Mouse (Mus musculus) adrenal gland, postnatal 36 days (tissue): ENCODE results near the gene Ms4a6c. TPM values are rescaled to one million over a fixed set of nuclear protein-coding genes. Genes with fewer than 3 reads are reported as not detected.
"Not testable (repeated sequence)": the region's sequence is repeated elsewhere in the genome, so short reads cannot be mapped to it uniquely, and the experiment has no call there.

Source experiments
- DNase-seq, 2 experiments: peaks; one replicate each; pipeline ENCODE4 v3.0.0; 2021; ENCODE audit warnings: mixed read lengths in 1 of 2
- long read RNA-seq, 2 experiments: library from polyadenylated mRNA; stranded (forward); transcript quantifications; one replicate each; pipeline ENCODE4 v2.0.0; 2021; ENCODE audit warnings: borderline sequencing depth in 2 of 2
- total RNA-seq, 2 experiments: library from RNA; stranded (reverse); gene quantifications; 2 replicates each; pipeline ENCODE4 v1.2.3; 2021

The Ms4a6c gene
- 10 to 100 TPM in 1 of 2 experiments, 1 to 10 TPM in 1; 9.0 to 12.9 TPM for total RNA-seq
- long read RNA-seq, experiment 1, partial matches to known transcripts = 0 of 4 reads
- long read RNA-seq, experiment 1, other reads (novel, unspliced or antisense) = 2 of 4 reads
- long read RNA-seq, experiment 2, partial matches to known transcripts = 0 of 1 reads
- long read RNA-seq, experiment 2, other reads (novel, unspliced or antisense) = 1 of 1 reads

DNA sequence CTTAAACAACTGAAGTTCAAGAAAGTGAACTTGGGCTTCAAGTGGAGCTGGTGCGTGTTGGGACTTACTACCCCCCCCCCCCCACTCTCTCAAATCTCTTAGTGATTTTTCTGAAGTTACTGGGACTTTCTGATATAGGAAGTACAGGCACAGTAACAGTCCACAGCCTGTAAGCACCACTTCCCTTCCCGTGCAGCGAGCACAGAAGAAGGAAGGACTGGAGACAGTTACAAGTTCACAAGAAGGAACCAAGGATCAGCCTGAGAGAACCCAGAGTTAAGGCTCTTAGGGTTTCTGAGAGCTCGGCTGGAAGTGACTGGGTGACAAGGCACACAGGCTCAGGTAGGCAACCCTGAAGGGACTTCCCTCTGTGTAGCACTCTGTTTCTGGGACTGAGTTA is at the start of gene Ms4a6c:
TSS of gene Ms4a6c (plus strand) at position 152 of the 400 bp plus-strand sequence.
- DNase-seq = not testable (repeated sequence)

DNA sequence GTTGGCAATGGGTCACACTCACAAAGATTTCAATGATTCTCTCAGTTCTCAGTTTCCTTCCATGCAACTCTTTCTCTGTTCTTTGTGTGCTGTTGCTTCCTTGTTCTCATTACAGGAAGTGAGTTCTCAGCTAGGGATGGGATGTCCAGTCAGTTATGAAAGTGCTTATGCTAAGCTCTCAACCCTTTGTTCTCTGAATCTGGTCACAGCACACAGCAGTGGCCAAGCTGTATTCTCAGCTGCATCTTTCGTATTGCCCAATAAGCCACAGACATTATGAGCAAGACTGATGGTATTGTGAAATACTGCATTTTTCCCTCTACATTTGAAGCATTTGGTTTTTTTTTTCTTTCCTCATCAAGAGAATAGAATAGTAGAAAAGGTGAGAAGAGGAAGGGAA is 38.0 kb upstream of the Ms4a6c start:
- DNase-seq = not testable (repeated sequence)

DNA sequence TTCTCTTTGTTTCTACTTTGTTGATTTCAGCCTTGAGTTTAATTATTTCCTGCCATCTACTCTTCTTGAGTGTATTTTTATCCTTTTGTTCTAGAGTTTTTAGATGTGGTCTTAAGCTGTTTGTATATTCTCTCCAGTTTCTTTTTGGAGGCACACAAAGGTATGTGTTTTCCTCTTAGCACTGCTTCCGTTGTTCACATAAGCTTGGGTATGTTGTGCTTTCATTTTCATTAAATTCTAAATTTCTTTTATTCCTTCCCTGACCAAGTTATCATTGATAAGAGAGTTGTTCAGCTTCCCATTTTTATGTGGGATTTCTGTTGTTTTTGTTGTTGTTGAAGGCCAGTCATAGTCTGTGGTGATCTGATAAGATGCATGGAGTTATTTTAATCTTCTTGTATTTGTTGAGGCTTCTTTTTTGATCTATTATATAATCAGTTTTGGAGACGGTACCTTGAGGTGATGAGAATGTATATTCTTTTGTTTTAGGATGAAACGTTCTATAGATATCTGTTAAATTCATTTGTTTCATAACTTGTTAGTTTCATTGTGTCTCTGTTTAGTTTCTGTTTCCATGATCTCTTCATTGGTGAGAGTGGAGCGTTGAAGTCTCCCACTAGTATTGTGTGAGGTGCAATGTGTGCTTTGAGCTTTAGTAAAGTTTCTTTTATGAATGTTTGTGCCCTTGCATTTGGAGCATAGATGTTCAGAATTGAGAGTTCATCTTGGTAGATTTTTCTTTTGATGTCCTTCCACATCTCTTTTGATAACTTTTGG is 33.9 kb upstream of the Ms4a6c start:
- DNase-seq = no peak

DNA sequence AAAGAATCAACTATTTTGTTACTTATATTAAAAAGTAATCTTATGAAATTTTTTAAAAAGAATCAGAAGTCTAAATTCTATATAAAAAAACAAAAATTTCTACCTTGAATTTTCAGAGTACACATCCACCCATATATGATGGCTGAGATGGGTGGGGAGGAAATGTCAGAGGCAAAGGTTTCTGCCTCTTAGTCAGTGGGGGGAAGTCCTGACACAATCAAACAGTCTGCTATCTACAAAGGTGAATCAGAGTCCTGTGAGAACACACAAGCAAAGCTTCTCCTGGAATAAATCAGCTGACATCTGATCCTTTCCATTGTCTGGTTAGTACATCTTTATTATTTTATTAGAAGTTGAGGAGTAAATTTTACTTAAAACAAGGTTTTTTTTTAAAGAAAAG is 25.8 kb upstream of the Ms4a6c start, which contains the start of gene Ms4a4b:
TSS of gene Ms4a4b (plus strand) at position 216 of the 400 bp plus-strand sequence.
- DNase-seq = no peak

DNA sequence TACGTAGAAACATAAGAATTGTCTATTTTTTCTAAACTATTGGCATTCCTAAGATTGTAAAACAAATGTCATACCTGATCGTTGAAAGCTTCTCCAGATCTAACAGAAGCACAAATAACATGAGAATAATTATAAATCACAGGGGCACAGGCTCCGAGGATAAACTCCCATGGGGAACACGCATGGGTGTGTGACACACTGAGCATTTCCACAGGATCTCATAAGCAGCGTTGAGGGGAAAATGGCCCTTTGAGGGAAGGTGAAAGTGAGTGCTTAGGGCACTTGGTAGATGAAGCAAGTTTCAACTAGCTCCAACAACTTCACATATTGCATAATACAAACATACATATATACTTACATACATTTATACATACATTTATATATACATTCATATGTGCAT is 25.2 kb upstream of the Ms4a6c start:
- DNase-seq = no peak

DNA sequence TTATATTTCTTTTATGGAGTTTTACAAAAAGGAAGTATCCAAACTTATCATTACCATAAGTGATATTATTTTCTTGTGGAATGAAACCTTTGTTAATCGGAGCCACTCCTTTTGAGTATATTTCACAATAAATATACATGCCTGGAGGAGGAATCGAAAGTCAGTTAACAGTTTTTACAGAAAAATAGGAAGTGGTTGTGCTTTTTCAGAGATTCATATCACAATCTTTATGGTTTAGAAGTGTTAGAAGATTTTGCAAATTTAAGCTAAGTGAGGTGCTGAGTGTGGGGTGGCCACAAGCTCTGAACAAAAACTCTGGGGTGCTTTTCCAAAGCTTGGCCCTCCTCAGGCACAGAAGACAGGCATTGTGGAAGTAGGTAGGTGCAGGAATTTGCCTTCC is 21.9 kb upstream of the Ms4a6c start:
- no peak for DNase-seq

DNA sequence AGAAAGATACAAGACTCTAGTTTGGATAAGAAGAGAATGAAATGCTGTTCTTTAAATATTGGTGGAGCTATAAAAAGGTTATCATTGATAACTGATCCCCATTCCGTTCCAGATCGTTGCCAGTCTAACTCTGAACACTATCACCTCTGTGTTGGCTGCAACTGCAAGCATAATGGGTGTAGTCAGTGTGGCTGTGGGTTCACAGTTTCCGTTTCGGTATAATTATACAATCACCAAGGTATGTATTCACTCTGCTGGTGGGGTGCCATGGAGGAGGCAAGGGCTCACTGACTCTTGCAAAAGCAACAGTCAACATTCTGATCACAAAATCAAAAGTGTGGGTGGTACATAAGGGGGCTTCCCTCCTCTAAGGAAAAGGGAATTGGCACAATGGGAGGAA is 10.1 kb upstream of the Ms4a6c start:
- DNase-seq = not testable (repeated sequence)

DNA sequence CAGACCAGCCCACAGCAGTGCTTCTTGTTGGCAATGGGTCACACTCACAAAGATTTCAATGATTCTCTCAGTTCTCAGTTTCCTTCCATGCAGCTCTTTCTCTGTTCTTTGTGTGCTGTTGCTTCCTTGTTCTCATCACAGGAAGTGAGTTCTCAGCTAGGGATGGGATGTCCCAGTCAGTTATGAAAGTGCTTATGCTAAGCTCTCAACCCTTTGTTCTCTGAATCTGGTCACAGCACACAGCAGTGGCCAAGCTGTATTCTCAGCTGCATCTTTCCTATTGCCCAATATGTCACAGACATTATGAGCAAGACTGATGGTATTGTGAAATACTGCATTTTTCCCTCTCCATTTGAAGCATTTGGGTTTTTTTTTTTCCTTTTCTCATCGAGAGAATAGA is 4.4 kb upstream of the Ms4a6c start:
- DNase-seq = not testable (repeated sequence)

DNA sequence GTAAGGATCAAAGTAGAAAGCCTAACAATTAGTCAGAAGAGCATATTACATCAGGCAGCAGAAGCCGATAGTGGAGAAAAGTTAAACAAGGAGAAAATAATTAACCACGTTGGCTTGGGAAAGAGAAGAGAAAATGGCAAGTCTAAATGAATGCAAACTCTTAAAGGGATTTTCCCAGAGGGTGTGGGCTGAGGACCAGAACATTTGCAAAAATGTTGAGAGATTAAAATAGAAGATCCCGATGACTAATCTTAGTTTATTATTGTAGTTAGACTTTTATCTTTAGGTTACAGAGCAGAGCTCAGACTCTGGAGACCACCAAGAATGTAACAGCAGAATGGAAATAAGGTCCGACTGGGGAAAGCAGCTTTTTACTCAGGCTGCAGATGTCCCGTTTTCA is 2.7 kb upstream of the Ms4a6c start:
- no peak for DNase-seq

DNA sequence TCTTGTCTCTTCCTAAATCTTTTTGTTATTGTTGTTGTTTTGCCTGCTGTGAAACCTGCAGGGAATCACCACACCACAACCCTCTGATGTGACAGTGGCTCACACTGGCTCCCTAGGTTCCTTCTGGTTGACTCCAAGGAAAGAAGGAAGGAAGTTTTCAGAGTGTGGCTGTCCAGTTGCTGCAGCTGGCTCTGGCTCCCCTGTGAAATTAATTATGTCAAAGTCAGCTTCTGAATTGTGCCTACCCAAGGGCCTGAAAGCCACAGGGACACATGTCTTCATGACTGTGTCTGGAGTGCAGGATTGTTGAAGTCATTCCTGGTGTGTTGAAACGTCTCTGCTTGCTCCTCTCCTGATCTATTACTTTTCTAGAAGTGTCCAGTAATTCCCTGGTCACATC is 805 bp upstream of the Ms4a6c start:
- DNase-seq = not testable (repeated sequence)

DNA sequence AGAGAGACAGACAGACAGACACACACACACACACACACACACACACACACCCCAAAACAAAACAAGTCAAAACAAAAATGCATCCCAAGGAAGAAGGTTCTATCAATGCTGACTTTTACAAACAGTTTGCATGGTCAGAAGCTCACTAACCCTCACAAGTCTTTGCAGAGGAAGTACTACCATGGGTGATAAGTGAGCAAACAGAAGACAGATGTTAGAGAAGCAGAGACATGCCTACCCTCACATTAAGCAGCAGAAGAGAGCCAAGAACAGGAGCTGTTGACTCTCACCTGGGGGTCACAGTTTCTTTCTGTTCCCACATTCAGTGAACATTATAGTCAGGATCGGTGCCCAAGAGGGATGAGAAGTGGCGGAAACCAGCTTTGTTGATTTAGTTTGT is 10.5 kb downstream of the Ms4a6c start:
- no peak for DNase-seq

DNA sequence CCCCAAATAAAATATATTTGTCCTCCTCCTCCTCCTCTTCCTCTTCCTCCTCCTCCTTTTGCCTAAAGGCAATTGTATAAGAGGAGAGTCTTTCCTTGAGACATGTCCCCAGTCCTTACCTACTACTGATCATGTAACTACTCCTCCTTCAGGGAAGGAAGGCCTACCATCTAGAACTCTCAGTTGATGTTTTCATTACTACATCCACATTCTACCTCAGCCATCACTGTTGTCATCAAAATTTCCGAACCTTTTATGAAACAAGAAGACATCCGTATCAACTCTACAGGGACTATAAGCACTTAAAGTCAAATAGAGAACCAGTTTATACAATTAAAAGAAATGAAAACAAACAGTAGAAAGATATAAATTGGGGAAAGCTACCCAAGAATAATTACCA is 13.5 kb downstream of the Ms4a6c start:
- no peak for DNase-seq

DNA sequence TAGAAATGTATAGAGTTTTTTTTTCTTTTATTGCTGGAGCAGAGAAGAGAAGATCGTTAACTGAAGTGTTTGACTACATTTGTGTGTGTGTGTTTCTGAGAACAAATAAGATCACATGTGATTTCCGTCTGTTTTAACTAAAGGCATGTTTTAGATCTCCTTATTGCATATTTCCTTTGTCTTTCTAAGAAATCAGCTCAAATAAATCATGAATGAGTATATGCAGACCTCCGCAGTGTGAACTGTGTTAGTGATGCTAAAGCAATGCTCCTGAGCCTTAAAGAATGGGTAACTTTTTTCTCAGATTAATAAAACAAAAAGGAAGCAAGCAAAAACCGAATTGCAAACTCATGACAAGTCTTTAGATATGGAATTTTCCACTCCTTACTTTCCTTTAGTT is 14.8 kb downstream of the Ms4a6c start:
- no peak for DNase-seq

DNA sequence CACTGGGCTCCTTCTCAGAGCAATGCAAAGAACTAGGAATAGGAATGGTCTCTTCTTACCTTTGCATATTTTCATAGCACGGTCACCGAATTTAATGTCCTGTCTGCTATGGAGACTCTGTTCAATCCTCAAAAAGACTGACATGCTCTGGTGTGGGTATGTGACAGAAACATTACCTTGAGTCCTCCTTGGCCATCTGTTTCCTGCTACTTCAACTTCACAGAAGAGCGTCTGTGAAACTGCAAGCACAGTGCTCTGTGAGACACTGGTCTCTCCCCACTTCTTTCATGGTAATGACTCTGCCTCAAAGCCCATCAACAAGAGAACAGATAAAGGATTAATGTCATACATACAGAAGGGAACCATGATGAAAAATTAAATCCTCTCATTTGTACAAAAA is 15.2 kb downstream of the Ms4a6c start:
- no peak for DNase-seq

DNA sequence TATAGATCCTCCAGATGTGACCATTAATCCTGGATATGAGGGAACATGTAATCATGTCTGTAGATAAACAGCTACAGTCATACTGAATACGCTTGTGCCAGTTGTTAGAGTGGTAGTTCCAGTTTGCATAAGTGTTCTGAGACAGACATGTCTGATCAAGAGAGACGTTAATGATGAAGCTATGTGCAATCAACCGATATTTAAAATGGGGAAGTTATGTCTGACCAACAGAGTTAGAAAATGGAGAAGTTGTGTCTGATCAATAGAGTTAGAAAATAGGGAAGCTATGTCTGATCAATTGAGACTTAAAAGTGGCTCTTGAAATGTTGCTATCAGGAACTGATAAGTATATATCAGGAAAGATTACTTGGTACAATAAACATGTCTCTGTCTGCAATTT is 16.1 kb downstream of the Ms4a6c start:
- DNase-seq = no peak

DNA sequence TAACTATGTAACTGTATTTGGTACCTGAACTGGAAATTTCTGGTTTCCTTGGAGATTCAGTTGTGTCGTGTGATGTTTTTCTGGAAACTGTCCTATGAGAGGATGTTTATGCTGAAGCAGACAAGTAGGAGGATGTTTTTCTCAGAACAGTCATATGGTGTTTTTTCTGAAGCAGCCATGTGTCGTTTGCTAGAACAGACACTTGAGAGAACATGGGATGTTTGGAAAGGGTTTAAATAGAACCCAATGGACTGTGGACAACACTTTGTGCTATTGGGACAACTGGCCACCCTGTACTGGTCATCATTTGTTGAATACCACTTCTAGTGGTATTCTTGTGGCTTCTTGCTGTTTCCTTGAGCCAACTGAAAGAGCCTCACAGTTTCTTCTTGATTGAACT is 16.6 kb downstream of the Ms4a6c start, which contains the start of gene Gm8369:
TSS of gene Gm8369 (plus strand) at position 193 of the 400 bp plus-strand sequence.
- no peak for DNase-seq

DNA sequence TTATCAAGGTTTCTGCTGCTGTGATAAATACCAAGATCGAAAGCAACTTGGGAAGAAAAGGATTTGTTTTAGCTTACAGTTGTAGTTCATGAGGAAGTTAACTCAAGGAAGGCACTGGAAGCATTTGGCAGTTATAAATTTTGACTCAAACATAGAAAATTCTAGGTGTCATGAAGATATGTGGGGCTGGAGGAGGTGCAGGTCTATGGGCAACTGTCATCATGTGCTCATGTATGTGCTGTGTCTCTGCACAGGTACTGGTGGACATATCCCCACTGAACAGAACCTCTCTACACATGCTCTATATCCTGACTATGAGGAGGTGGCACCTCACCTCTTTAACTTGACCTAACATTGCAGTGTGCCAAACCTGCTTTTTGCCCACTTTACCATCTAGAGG is 17.4 kb downstream of the Ms4a6c start:
- DNase-seq = no peak

DNA sequence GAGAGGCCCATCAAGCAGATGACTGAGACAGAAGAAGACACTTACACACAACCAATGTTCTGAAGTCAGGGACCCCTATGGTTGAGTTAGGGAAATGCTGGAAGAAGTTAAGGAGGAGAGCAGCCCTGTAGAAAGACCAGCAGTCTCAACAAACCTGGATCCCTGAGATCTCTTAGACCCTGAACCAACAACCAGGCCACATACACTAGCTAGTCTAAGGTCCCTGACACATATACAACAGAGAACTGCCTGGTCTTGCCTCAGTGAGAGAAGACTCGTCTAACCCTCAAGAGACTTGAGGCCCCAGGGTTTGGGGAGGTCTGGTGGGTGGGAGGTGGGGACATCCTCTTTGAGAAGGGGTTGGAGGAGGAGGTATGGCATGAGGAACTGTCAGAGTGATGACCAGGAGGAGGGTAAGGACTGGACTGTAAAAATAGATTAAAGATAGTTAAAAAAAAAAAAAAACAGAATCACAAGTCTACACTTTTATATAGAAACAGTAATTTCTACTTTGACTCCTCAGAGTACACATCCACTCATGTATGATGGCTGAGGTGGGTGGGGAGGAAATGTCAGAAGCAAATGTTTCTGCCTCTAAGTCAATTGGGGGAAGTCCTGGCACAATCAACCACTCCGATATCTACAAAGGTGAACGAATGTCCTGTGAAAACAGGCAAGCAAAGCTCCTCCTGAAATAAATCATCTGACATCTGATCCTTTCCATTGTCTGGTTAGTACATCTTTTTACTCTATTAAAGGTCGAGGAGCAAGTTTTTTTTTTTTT is 22.4 kb downstream of the Ms4a6c start:
- DNase-seq = no peak

DNA sequence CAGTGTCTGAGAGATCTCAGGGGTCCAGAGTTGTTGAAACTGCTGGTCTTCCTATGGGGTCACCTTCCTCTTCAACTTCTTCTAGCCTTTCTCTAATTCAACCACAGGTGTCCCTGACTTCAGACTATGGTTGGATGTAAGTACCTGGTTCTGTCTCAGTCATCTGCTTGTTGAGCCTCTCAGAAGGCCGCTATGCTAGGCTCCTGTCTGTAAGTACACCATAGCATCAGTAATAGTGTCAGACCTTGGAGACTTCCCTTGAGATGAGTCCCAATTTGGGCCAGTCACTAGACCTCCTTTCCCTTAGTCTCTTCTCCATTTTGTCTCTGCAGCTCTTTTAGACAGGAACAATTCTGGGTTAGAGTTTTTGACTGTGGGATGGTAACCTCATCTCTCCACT is 23.5 kb downstream of the Ms4a6c start:
- DNase-seq = no peak

DNA sequence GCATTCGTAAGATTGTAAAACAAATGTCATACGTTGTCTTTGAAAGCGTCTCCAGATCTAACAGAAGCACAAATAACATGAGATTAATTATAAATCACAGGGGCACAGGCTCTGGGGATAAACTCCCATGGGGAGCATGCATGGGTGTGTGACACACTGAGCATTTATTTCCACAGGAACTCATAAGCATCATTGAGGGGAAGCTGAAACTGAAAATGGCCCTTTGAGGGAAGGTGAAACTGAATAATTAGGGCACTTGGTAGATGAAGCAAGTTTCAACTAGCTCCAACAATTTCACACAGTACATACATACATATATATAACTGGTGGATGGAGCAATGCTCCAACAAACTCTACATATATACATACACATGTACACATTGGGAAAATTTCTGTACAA is 25.4 kb downstream of the Ms4a6c start:
- DNase-seq = no peak

DNA sequence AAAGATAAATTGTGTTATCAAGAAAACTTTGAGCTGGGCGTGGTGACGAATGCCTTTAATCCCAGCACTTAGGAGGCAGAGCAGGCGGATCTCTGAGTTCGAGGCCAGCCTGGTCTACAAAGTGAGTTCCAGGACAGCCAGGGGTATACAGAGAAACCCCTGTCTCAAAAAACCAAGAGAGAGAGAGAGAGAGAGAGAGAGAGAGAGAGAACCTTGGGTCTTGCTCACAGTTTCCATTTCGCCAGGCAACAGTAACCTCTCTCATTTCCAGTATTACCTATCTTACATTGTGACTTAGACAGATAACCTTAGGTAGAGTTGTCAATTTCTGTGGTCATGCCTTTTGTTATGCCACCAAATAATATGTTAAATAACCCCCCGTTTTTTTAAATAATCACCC is 27.2 kb downstream of the Ms4a6c start:
- no peak for DNase-seq

DNA sequence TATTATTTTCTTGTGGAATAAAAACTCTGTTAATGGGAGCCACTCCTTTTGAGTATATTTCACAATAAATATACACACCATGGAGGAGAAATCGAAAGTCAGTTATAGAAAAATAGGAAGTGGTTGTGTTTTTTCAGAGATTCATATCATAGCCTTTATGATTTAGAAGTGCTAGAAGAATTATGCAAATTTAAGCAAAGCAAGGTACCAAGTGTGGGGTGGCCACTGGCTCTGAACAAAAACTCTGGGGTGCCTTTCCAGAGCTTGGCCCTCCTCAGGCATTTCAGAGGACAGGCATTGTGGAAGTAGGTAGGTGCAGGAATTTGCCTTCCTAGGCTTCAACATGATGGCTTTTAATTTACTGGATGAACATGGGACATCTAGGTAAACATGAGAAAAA is 28.1 kb downstream of the Ms4a6c start:
- not testable (repeated sequence) for DNase-seq

DNA sequence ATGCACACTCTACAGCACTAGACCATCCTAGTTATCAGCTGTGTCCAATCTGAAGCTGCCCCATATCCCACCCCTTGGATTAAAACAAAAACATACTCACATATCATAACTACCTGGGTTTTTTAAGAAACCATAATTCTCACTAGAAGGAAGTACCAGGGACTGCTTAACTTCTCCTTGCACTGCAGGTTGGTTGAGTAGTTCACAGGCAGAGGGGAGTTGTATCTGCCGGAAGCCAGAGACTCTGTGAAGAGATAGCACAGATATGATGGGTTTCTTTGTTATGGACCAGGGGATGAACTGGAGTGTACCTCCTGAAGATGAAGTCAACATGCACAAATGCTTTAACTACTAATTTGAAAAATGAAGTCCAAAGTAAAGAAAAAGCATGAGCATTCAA is 31.6 kb downstream of the Ms4a6c start:
- DNase-seq = no peak
